Mouse (Mus musculus): Measurements from ENCODE around the gene Ly6g5b.

The Ly6g5b gene

DNA sequence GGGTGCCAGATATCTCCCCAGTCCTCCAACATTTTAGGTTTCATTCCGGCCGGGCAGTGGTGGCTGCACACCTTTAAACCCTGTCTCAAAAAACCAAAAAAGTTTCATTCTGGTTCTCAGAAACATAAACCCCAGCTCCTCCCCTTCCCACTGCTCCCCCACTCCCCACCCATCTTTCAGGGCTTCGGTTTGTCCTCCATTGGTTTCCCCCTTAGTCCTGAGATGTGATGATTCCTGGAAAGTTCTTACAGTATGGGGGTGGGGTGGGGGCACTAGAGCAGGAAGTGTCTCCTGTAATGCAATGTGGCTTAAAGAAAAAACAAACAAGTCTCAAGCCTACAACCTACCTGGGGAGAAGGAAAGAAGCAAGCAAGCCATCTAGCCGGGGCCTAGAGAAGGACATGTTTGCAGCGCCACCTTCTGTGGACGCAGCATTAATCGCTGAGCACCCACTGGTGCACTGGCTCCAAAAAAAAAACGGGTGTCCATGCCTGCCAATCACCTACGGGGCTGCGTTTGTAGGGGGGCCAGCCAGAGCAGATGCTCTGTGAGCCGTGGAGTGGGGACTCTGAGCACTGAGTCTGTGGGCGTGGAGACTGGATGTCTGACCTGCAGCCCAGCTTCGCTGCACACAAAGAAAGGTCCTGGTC lies 9.4 kb downstream of the Ly6g5b start:
- DNase-seq (ENCODE audit: low read depth, low spot score), result no peak

- DNase-seq (ENCODE audit: low read depth, low spot score), result no peak
These were observed 10.5 kb downstream of the Ly6g5b start for GRCm38 (mm10) chr17:35104754-35105153.

GRCm38 (mm10) chr17:35104079-35104478 lies 11.1 kb downstream of the Ly6g5b start:
- DNase-seq (ENCODE audit: low read depth, low spot score), result no peak

DNA sequence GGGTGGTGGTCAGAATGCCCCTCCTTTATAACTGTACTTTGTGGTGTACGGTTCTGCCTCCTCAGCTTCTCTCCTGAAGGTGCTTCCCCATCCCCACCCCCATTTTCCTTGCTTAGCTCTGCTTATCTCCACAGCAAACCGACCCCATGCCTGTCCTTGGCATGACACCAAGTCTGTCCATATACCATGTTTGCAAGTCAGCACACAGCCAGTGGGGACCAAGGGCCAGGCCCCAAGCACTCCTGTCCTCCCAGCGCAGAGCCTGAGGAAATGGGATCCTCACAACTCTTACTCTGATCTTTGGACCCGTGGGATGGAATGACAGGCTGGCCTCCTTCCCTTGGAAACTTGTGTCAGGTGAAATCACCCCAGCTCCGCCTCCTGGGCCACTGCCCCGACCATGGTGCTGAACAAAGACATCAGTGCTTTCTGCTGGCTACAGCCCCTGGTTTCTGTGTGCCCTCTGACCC lies 12.0 kb downstream of the Ly6g5b start:
- DNase-seq (ENCODE audit: low read depth, low spot score), result no peak

DNA sequence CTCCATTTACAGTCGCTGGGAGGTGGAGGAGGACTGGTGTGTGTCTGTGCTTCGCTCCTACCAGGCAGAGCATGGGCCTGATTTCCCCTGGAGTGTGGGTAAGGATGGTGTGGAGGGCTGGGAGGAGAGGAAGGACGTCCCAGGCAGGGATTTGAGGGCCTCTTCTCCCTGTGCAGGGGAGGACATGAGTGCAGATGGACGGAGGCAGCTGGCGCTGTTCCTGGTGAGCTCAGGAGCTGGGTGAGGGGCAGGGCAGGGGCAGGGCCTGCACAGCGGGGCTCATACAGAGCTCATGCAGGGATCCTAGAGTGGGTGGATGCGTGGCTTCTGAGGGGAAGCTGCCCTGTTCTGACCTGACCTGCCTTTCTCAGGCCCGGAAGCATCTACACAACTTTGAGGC lies 12.9 kb downstream of the Ly6g5b start:
- DNase-seq (ENCODE audit: low read depth, low spot score), result no peak

DNA sequence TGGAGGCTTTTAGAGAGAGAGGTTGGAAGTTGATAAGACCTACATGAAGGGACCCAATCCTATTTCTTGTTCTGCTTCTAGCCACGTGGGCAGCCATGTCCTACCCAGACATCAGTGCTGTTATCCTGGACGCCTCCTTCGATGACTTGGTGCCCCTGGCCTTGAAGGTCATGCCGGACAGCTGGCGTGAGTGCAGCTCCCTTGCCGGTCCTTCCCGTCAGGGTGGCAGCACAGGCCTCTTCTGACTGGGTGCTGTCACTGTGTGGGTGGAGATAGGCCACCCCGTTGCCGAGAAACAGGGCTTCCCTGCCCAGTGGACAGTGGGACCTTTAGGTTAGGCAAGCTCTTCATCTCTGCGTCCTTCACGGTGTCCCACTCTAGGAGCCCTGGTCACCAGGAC lies 14.1 kb downstream of the Ly6g5b start:
- DNase-seq (ENCODE audit: low read depth, low spot score), result no peak

DNA sequence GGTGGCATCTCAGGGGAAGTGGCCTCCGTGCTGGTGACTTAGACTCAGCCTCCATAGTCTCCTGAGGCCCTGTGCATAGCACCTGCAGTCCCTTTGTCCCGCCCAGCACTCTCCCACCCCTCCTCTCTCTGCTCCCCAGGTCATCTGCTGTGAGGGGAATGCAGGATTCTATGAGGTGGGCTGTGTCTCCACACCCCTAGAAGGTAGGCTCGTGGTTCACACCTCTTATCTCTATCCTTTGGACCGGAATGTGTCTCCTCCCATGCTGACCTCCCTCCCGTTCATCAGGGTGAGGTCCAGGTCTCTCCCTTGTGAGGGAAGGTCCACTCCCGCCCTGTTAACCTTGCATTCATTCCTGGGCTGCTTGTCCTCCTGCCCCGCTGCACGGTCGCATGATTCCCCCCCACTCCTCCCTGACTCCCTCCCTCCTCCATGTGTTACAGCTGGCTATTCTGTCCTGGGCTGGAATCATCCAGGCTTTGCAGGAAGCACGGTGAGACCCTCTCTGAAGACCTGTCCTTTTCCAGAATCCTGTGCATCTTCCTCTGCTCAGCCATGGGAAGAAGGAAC lies 14.9 kb downstream of the Ly6g5b start:
- DNase-seq (ENCODE audit: low read depth, low spot score), result no peak

- DNase-seq (ENCODE audit: low read depth, low spot score), result peak; percentile 55
These were observed 18.0 kb downstream of the Ly6g5b start for GRCm38 (mm10) chr17:35097164-35097655.

DNA sequence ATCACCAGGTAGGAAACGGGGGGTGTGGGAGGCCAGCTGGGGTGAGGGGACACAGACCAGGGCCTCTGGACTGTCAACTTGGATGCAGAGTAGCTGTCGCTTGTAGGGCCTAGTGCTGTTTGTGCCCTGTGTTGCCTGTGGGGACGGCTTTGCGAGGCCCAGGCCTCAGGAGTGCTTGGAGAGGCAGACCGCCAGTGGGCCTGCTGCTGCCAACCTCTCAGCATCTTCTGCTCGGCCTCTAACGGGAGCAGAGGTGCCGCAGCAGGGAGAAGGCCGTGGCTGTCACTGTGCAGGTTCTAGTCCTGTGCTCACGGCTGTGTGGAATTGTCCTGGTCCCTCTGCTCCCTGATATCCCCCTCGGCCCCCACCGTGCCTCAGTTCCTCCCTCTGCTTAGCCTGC lies 18.6 kb downstream of the Ly6g5b start:
- no peak for DNase-seq (ENCODE audit: low read depth, low spot score)

DNA sequence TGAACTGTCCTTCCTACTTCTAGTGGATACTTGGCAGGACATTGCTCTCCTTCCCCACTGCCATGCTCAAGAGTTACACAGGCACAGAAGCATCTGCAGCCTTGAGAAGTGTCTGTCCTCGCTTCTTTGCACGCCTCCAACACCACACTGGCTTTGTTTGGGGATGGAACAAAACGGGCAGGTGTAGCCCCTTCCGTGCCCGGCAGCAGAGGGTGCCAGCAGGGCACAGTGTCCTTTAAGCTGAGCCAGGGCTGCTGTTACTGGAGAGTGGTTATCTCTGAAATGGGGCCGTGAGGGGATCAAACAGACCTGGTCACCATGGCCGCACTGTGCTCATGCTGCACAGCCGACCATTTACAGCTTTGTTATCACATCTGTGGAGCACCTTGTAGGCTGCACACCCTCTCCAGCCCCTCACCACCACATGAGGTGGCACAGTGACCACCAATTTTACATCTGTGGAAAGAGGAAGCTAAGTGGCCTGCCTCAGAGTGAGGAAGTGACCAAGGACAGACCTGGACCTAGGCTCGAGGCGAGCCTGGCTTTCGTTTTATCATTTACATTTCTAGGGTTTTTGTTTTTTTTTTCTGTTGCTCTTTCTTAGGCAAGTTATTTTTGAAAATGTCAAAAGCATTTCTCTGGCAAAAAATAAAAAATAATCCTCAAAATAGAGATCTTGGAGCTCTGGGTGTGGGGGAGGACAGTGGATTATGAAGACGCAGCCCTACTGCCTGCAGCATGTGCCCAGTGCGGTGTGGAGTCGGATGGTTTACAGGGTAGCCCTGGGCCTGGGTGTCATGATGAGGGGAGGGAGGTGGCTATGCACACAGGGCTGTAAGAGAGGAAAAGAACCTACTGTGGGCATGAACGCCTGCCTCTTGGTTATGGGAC lies 20.5 kb downstream of the Ly6g5b start:
- DNase-seq (ENCODE audit: low read depth, low spot score), result no peak

DNA sequence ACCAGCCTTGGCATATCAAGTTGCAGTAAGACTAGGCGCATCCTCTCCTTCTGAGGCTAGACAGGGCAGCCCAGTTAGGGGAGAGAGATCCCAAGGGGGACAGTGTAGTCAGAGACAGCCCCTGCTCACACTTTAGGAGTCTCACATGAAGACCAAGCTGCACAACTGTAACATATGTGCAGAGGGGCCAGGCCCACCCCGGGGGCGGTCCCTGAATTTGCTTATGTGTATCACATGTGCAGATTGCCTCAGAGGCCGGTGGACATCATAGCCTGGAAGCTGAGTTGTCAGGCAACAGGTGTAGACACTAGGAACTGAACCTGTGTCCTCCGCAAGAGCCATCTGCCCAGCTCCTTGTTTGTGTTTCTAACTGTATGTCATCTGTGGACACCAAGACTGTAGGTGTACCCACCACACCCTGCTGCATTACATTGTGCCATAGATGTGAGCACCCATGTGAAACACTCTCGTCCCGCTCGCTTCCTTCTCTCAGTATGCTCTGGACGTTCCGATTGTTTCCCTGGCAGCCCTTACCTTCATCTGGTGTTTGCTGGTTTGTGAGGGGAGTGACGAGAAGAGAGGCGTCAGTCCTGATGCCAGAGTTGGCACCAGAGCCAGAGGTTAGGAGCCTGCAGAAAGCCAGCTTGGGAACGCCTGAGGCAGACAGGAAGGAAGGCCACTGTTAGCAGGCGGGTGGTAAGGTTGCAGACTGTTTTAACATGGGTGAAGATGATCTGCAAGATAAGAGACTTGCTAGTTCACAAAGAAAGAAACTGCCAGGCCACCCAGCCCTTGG lies 22.6 kb downstream of the Ly6g5b start:
- no peak for DNase-seq (ENCODE audit: low read depth, low spot score)

DNA sequence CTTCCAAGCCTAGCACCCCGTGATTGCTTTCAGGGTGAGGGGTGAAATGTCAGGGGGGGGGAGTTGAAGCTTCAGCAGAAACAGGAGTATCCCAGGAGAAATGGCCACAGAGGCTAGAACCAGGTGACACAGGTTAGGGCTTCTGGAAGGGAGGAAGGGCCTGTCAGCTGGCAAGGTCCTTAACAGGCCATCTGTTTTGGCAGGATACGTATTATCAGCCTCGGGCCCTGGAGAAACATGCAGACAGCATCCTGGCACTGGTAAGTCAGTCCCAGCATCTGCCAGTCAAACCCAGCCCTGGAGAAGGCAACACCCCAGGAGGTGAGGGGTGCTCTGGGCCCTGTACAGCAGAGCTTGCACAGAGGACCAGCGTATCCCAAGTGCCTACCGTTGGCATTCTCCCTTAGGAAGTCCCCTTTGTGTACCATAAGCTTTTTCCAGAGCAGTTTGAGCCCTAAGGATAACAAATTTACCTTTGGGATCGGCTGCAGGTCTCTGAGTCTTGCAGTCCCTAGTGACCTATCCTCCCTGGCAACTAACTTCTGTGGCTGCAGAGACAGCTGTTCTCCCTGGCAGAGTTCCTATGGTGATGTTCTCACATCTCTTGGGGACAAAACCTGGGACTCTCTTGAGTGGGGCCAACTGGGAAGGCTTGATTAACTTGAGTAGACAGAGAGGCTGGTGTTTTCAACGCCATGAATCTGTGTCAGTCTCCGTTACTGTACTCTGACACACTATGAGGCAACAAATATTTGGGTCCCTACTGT lies 24.9 kb downstream of the Ly6g5b start:
- no peak for DNase-seq (ENCODE audit: low read depth, low spot score)

DNA sequence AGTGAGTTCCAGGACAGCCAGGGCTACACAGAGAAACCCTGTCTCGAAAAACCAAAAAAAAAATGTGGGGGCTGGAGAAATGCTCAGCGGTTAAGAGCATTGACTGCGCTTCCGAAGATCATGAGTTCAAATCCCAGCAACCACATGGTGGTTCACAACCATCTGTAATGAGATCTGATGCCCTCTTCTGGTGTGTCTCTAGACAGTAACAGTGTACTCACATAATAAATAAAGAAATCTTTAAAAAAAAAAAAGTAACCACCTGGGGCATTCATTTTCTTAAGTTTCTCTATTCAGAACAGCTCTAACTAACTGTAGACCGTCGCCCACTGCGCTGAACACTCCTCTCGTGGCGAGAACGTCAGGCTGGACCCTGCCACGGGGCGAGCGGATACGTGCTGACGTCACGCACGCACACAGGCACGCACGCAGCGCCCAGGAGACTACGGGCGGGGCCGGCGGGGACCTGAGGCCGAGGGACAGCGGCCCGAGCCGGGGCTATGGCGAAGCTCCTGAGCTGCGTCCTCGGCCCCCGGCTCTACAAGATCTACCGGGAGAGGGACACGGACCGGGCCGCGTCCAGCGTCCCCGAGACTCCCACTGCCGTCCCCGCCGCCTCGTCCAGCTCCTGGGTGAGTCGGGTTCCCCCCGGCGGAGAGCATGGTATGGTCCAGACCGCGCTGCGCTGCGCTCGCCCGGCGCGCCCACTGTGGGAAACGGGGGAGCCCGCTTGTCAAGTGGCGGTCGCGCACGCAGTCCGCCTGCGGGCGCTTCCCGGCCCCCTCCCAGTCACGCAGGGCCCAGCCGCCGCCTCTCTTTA lies 26.2 kb downstream of the Ly6g5b start, which contains the start of gene Abhd16a:
Gene Abhd16a, plus strand, starts transcription at position 439 of the 820 bp plus-strand sequence.
- DNase-seq (ENCODE audit: low read depth, low spot score), result peak; percentile 85

DNA sequence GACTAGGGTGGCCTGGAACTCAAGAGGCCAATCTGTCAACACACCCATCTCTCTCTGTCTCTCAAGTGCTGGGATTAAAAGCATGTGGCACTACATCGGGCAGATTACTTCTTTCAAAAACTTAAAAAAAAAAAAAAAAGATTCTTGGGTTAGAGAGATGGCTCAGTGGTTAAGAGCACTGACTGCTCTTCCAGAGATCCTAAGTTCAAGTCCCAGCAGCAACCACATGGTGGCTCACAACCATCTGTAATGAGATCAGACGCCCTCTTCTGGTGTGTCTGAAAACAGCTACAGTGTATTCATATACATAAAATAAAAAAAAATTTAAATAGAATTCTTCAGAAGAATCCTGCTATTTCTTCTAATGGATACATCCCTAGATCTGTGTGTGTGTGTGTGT lies 27.1 kb downstream of the Ly6g5b start:
- no peak for DNase-seq (ENCODE audit: low read depth, low spot score)

- no peak for DNase-seq (ENCODE audit: low read depth, low spot score)
These were observed 29.9 kb downstream of the Ly6g5b start, which contains the start of gene Ly6g6f for GRCm38 (mm10) chr17:35085208-35085865. Ly6g6f (minus strand) TSS chr17:35085610.

DNA sequence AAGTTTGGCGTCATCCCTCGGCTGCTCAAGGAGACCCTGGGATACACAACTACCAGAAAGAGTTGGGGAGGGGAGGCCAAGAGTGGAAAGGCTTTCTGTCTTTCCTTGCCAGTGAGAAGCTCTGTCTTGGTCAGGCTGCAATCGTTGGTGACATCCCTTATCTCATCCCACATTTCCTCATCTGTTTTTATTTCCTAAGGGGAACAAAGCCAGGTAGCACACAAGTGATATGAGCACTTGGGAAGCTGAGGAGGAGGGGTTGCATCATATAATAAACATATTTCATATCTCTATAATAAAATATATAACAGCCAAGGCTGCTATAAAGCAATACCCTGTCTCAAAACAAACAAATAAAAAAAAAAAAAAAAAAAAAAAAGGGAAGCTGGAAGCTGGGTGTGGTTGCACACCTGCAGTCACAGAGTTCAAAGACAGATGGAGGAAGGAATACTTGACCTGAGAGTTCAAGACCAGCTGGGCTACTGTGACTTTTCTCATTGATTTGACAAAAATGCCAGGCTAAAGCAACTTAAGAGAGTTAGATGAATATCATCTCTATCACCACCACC lies 31.2 kb downstream of the Ly6g5b start:
- DNase-seq (ENCODE audit: low read depth, low spot score), result no peak

GRCm38 (mm10) chr17:35082841-35083576 lies 32.2 kb downstream of the Ly6g5b start:
- DNase-seq (ENCODE audit: low read depth, low spot score), result no peak

GRCm38 (mm10) chr17:35080710-35081109 lies 34.5 kb downstream of the Ly6g5b start:
- DNase-seq (ENCODE audit: low read depth, low spot score), result no peak
